Mouse (Mus musculus) thymus, postnatal 0 days (tissue): ENCODE measurements at regions not wholly inside any gene's neighbourhood (a gene's known extent, or its start where the extent isn't known, plus 50 kb on each side); places are given as distances from the start of the nearest gene placed in this dataset.

Experiments used
- DNase-seq: peaks from one replicate; pipeline ENCODE4 v3.0.0-alpha.2; 2015; ENCODE audit warnings: low spot score

GRCm38 (mm10) chr5:33548800-33549199 lies 80.6 kb downstream of the Fam53a start:
- peak; percentile 9 for DNase-seq

DNA sequence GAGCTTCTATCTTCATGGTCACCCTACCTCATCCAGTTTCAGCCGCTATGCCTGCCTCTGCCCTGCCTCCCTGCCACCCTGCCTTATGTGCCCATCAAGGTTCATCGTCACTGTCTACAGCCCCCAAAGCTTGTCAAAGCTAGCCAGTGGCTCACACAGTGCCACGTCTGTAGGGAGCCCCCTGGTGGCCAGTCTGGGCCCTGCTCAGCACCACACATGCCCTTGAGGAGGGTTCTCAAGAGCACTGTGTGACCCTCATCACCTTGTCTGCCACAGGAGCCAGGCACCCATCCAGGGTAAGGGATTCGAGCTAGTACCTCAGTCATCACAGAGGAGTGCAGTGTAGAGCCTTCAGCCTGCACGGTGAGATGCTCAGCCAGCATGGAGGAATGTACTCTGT lies 86.1 kb downstream of the Fam53a start:
- peak; percentile 76 for DNase-seq

DNA sequence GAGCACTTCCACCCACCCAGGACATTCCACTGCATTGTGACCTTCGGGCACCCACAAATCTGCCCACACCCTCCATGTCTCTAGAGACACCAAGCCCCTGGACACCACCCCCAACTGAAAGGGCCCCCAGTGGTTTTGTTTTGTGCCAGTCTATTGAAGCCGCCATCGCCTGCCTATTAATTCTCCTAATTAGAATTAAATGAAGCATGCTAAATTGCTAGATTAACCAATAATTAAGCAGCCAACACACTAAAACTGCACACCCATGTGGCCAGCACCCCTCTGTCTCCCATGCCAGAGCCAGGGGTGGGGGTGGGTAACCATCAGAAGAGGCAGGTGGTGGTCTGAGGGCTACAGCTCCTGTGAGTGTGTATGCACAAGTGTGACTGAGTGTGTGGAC lies 86.8 kb downstream of the Fam53a start:
- no peak for DNase-seq

- DNase-seq, result no peak
Measured at GRCm38 (mm10) chr5:33542000-33542554, 87.4 kb downstream of the Fam53a start.

GRCm38 (mm10) chr5:33540259-33540658 lies 89.2 kb downstream of the Fam53a start:
- DNase-seq, result no peak

DNA sequence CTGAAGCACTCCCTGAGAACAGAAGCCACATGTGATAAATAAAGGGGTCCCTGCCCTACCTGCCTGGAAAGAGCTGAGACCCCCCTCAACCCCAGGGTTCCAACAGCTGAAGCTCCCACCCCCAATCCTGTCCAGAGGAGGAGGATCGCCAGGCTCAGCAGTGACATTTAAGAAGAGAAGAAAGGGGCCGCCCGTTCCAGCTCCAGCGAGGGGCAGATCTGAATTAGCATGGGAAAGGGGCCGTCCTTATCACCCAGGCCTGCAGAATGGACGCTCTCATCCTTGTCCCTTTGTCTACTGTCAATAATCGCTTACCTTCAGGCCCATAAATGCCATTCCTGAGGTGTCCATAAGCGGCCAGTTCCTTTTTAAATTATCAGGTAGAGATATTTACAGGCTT lies 92.0 kb downstream of the Fam53a start:
- no peak for DNase-seq

GRCm38 (mm10) chr5:33537017-33537416 lies 92.4 kb downstream of the Fam53a start:
- DNase-seq, result no peak

- DNase-seq, result no peak
Measured at GRCm38 (mm10) chr5:33536261-33536660, 93.2 kb downstream of the Fam53a start.

GRCm38 (mm10) chr5:33535145-33536010 lies 94.1 kb downstream of the Fam53a start:
- DNase-seq, result no peak

GRCm38 (mm10) chr5:33534345-33534744 lies 95.1 kb downstream of the Fam53a start:
- no peak for DNase-seq

- no peak for DNase-seq
Measured at GRCm38 (mm10) chr5:33533185-33533584, 96.2 kb downstream of the Fam53a start.

DNA sequence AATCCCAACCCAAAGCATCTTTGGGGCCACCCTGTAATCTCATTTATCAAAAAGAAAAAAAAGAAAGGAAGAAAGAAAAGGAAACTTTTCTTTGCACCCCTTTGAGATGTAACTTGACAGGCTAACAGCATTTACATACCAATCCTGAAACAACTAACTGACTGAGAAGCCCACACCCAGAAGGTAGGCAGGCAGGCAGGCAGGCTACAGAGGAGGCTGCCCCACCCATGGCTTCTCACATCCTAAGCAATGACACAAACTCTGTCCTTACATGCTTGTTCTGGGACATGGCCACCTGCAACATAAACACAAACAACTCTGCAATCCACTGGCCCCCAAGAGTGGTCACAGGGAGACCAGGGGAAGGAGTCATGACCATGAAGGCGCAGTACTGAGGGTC lies 97.5 kb upstream of the Nkx1-1 start:
- DNase-seq, result no peak

GRCm38 (mm10) chr5:33529771-33530170 lies 96.0 kb upstream of the Nkx1-1 start:
- no peak for DNase-seq

DNA sequence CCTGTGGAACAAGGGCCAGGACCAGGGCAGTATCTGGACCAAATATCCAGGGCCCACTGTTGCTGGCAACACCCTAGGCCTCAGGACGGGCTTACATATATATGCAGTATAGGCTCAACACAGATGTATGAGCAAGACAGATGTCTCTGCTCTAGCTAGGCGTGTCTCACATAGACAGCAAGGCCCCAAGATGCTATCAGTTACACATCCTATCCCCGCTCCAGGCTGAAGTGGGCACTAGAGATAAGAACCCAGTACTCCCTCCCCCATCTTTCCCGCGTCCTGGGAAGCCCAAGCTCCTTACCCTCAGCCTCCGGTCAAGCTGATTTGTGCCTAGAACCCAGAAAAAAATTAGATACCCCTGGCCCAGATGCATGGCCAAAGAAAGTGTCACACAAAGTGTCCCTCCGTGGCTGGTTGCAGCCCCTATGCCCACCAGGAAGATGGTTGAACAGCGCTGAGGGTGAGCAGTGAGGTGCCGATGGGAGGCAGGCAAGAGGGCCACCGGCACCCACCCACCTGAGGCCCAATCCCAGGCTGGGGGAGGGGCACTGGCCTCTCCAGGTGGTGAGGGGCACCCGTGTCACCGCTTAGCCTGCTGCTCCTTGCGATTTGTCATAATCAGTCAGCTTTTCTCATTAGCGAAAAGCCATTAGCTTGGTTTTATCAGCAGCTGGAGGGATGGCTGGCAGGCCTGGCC lies 95.3 kb upstream of the Nkx1-1 start:
- DNase-seq, result no peak

- DNase-seq, result no peak
Measured at GRCm38 (mm10) chr5:33527750-33528149, 94.0 kb upstream of the Nkx1-1 start.

GRCm38 (mm10) chr5:33527316-33527715 lies 93.5 kb upstream of the Nkx1-1 start:
- no peak for DNase-seq

DNA sequence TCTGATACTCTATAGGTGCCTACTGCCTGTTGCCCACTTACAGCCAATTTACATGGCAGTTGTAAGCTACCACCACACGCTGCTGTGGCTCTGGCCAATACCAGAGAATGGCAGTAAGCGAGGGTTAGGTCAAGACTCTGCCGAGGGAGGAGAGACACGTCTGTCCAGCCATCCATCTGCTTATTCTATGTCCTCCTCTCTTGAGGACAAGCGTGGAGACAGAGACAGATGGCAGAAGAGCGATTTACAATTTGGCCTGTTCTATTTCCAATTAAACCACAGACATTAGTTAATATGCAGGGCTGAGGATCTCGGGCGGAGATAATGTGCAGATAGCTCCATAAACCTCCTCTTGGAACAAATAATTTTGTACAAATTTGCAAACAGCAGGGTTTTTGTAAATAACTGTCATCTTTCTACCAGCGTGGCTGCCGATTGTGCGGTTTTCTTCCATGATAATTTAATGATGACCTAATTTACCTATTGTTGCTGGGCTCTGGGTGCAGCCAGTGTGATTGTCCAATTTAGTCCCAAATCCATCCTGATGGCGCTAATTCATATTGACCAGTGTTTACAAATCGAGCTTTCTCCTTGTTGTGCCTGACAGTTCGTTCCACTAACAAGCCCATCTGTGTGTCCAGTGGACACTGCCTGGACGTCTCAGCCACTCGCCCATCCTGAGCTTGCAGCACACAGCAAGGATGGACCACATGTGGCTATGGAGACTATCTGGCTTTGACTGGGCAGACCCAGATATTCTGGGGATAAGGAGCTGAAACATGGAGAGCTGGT lies 88.4 kb upstream of the Nkx1-1 start:
- no peak for DNase-seq

DNA sequence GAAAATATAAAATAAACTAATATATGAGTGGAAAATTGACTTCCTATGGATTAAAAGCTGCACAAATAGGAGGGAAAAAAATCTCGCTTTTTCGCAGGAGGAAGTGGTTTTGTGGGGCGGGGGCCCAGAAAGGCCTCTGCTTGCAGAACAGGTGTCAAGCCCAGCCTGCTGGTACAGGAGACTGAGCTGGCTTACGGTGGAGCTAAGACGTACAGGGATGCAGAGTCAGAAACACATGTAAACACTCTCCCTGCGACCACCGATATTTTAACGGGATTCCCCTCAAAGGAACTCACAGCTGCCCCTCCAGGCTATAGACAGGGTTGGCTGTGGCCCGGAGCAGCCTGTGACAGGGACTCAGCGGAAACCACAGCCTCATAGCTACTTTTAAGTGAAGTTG lies 87.1 kb upstream of the Nkx1-1 start:
- peak; percentile 84 for DNase-seq

DNA sequence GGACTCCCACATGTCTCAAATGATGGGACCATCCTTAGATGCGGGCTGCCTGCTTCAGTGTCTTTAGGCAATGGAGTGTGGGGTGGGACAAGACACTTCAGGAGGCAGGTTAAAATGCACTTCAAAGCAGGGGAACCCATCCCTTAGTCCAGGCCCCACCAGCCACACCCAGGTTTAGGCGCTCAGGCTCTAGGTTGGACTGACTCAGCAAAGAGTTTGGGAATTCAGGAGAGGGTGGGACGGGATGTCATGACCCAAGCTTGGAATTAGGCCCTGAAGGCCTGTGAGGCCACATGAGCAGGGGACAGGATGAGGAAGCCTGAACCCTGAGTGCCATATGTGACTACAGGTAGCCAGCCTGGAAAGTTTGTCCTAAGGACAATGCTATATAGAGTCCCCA lies 85.6 kb upstream of the Nkx1-1 start:
- DNase-seq, result no peak

DNA sequence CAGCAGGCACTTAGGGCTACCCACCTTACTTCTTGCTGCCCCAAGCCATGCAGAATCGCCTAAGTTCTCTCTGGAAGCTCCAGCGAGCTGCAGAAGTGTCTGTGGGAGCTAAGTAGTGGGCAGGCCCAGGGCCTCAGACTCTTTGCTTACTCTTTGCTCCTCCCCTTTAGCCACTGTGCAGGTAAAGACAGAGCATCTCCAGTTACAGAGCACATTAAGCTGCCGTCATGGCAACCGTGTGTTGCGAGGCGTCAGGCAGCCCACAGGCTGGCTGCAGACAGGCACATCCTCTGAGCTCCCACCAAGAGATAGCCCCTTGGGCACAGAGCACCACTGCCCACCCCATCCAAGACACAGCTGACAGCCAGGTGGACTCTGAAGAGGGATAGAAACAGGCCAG lies 85.1 kb upstream of the Nkx1-1 start:
- no peak for DNase-seq

DNA sequence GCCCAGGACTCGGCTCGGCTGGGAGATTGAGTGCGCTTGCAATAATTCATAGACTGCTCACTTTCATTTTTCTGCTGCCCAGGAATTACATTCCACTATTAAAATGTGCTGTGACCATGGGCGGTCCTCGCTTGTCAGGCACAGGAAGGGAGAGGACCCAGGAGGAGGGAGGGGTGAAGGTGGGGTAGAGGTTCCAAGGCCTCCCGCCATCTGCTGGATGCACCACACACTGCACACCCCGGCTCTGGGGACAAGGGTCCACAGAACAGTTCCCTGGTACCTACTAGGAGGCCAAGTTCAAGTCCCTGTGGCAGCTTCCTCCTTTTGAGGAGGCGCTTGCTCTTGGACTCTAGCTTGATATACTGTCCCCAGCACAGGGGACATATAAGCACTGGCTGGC lies 83.8 kb upstream of the Nkx1-1 start:
- no peak for DNase-seq

GRCm38 (mm10) chr5:33516211-33516610 lies 82.4 kb upstream of the Nkx1-1 start:
- DNase-seq, result peak; percentile 70
